Mouse (Mus musculus) hindlimb bud, embryonic 11.5 days (tissue): Measurements from ENCODE around the gene Tgfa.

Experiments
- DNase-seq: peaks from one replicate; pipeline ENCODE4 v3.0.0-alpha.2; 2012; ENCODE audit warnings: low read depth, low spot score; ENCODE audit errors: extremely low spot score

The Tgfa gene

GRCm38 (mm10) chr6:86186106-86186955 is 8.7 kb upstream of the Tgfa start:
- DNase-seq: no peak

- DNase-seq: no peak
Measured at GRCm38 (mm10) chr6:86188741-86189480, 6.1 kb upstream of the Tgfa start.

DNA sequence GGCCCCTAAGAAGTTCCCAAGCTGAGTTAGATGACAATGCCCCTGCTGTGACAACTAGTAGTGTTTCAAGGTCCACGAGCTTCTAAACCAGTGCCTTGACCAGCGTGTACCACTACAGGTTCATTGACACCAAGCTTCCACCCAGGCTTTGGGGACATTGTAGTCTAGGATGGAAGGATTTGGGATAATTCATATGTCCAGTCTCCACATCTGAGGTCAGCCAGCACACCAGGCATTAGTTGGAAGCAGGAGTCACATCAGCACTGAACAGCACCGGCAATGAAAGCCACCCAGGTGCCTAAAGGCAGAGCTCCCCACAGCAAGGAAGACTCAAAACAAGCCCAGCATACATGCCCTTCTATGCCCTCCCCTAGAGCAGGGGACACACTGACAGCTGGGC is 4.4 kb upstream of the Tgfa start:
- DNase-seq: no peak

GRCm38 (mm10) chr6:86192978-86193377 is 2.0 kb upstream of the Tgfa start:
- no peak for DNase-seq

GRCm38 (mm10) chr6:86193879-86194278 is 1.1 kb upstream of the Tgfa start:
- no peak for DNase-seq

DNA sequence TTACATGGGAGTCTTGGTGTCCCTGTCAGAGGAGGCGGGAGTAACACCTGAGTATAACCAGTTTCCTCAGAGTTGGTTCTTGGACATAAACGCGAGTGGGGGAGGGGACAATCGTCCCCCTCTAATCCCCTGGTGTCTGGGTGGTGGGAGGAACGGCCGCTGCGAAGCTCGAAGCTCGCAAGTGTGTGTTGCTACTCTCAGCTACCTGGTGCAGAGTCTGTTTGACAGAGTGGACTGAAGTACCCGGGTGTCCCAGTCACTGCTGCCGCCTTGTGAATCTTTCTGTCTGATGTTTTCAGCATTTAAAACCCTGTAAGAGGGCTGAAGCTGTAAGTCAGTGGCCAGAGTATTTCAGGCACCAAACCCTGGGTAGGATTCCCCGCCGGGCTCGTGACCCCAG is 1.0 kb downstream of the Tgfa start:
- no peak for DNase-seq

GRCm38 (mm10) chr6:86197150-86197862 is 2.3 kb downstream of the Tgfa start:
- no peak for DNase-seq

- DNase-seq: no peak
Measured at GRCm38 (mm10) chr6:86200934-86201333, 5.9 kb downstream of the Tgfa start.

- DNase-seq: no peak
Measured at GRCm38 (mm10) chr6:86203101-86203500, 8.1 kb downstream of the Tgfa start.

DNA sequence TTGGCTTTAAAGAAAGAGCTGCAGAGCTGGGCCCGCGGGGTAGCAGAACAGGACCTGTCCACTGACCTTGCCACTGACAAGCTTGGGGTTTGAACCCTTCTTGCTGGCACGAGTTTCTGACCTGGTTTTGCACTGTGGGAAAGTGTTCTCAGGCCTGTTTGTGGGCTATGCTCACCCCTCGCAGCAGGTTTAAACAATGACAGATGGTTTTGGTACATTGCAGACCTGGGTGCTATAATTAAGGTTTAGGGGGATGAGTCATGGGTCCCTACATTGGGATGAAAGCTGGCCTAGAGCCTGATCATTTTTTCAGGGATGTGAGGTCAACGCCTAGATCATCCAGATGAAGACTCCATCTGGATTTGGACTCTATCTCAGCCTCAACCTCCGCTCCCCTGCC is 11.0 kb downstream of the Tgfa start:
- no peak for DNase-seq

- DNase-seq: no peak
Measured at GRCm38 (mm10) chr6:86206985-86207384, 12.0 kb downstream of the Tgfa start.

- DNase-seq: no peak
Measured at GRCm38 (mm10) chr6:86209133-86210016, 14.4 kb downstream of the Tgfa start.

DNA sequence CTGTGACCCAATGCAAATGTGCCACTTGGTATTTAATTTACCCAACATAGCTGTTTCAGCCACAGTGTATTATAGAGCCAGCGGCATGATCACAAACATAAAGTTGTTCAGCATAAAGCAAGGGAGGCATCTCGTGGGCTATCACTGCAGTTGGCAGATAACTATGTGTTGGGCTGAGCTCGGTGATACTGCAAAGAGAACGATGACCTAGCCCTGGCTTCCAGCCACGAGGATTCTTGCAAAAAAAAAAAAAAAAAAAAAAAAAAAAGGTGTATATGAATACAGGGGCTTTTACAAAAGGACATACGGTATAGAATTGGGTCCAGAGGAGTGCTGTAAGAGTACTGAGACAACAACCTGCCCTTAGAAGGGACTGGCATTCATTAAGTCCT is 15.0 kb downstream of the Tgfa start:
- DNase-seq: no peak

GRCm38 (mm10) chr6:86210619-86211018 is 15.6 kb downstream of the Tgfa start:
- no peak for DNase-seq

- DNase-seq: no peak
Measured at GRCm38 (mm10) chr6:86211081-86211763, 16.2 kb downstream of the Tgfa start.

GRCm38 (mm10) chr6:86212871-86213640 is 18.0 kb downstream of the Tgfa start:
- DNase-seq: no peak

GRCm38 (mm10) chr6:86218066-86218465 is 23.0 kb downstream of the Tgfa start:
- DNase-seq: no peak

DNA sequence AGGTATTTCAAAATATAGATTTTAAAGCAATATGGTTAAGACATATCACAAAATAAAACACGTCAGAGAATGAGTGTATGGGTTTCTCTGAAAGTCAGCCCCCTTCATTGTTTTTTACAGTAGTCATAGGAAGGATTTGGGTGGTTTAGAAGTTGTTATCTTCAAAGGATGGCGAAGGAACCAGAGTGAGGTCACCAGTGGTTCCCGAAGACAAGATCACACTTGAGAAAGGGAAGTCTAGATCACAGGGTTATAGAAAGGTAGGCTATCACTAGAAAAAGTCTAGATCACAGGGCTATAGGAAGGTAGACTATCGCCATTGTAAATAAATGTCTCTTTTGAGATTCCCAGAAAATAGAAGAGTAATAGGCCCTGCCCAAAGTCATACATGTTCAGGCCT is 23.7 kb downstream of the Tgfa start:
- no peak for DNase-seq

GRCm38 (mm10) chr6:86219494-86219893 is 24.5 kb downstream of the Tgfa start:
- no peak for DNase-seq
